Mouse (Mus musculus) heart, embryonic 13.5 days (tissue): Measurements from ENCODE around the gene Sertad4. TPM values are rescaled to one million over a fixed set of nuclear protein-coding genes. Genes with fewer than 3 reads are reported as not detected.

Experiments used
- ATAC-seq: fragments of 200-750 bp; cut with Nextera tagmentation; 2 replicates; pipeline ENCODE4 v1.8.0; 2017; ENCODE audit warnings: moderate TSS enrichment; ENCODE audit not compliant: insufficient number of reproducible peaks, low FRiP score, low TSS enrichment; ENCODE audit errors: extremely low read depth
- H3K27ac ChIP-seq: fragments of 300-500 bp; sonication (generic); replicated peaks from 2 replicates; pipeline ENCODE4 v1.5.1; 2015; ENCODE audit warnings: moderate library complexity, mild to moderate bottlenecking, inconsistent platforms
- H3K27me3 ChIP-seq: fragments of 300-500 bp; sonication (generic); replicated peaks from 2 replicates; pipeline ENCODE4 v1.6.1; 2015; ENCODE audit warnings: mild to moderate bottlenecking, inconsistent platforms
- H3K36me3 ChIP-seq: fragments of 300-500 bp; sonication (generic); 2 replicates; pipeline ENCODE4 v1.6.1; 2015; ENCODE audit warnings: mild to moderate bottlenecking, inconsistent platforms
- H3K4me1 ChIP-seq: fragments of 300-500 bp; sonication (generic); 2 replicates; pipeline ENCODE4 v1.6.1; 2015; ENCODE audit warnings: inconsistent platforms
- H3K4me2 ChIP-seq: fragments of 300-500 bp; sonication (generic); 2 replicates; pipeline ENCODE4 v1.6.1; 2015; ENCODE audit warnings: inconsistent platforms, mild to moderate bottlenecking, moderate library complexity
- H3K4me3 ChIP-seq: fragments of 300-500 bp; sonication (generic); 2 replicates; pipeline ENCODE4 v1.5.1; 2015; ENCODE audit warnings: moderate library complexity, mild to moderate bottlenecking, inconsistent platforms
- H3K9ac ChIP-seq: fragments of 300-500 bp; sonication (generic); 2 replicates; pipeline ENCODE4 v1.6.1; 2015; ENCODE audit warnings: inconsistent platforms, mild to moderate bottlenecking, moderate library complexity
- H3K9me3 ChIP-seq: fragments of 300-500 bp; sonication (generic); 2 replicates; pipeline ENCODE4 v1.6.1; 2016; ENCODE audit warnings: inconsistent platforms
- WGBS: fragments of 180-500 bp; shearing (Covaris S2); methylation state at CpG from one replicate; pipeline ENCODE4 v1.1.7; 2015; ENCODE audit warnings: mixed read lengths; 5-methylcytosine and 5-hydroxymethylcytosine counted together
- polyA plus RNA-seq: library from polyadenylated mRNA; unstranded; fragments of >200 nt; fragmentation: Nextera tagmentation; extraction: Ambion mirVana; gene quantifications from 2 replicates; pipeline ENCODE4 v1.2.1, GENCODE M21; 2015

Gene Sertad4
- polyA plus RNA-seq, 1 experiment from 2014 or later, result 13.7 TPM

DNA sequence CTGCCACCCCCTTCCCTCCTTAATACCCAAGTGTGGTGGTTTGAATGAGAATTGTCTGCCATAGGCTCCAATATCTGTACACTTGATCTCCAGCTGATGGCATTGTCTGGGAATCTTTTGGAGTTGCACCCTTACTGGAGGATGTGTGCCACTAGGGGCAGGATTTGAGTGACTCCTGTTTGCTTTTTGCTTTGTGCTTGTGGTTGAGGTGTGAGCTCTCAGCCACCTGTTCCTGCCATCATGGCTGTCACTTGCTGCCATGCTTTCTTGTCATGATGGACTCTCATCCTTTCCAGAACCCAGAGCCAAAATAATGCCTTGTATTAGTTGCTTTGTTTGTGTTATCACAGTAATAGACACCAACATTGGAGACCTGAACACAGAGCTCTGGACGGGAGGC, 14.2 kb upstream of the Sertad4 start:
- 76% methylated on average over 1 of the region's 1 CpGs for WGBS

DNA sequence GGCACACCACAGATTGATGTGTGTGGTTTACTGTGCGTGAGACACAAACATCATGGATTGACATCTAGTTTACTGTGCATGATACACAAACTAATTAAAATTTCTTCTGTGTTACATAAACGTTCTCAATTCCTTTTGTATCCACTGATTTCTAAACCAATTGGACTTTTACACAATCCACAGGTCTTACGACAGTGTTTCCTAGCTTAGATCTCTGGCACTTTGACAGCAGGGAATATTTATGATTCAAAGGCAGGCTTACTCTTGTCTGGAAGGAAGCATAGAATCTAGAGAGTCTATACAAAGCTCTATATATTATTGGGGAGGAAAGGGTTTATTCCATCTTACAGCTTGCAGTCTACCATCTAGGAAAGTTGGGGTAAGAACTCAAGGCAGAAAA, 8.9 kb upstream of the Sertad4 start:
- 73% methylated on average over 3 of the region's 3 CpGs for WGBS

More for the DNA sequence above, 14.2 kb upstream of the Sertad4 start:
- no peaks in the 10 kb centered on the region for H3K9me3 ChIP-seq
- no peak overlapping the region for H3K9ac ChIP-seq
- peaks cover 5% of the 10 kb centered on the region; the same call in 1 of the 2 replicates for H3K4me1 ChIP-seq
- no peak overlapping the region for H3K4me2 ChIP-seq
- no peak for ATAC-seq
- H3K4me3 ChIP-seq, result no peak overlapping the region
- 0 out of 2 replicates have a peak, but pooled peaks cover under 1% of the 10 kb centered on the region for H3K27me3 ChIP-seq
- no peak overlapping the region for H3K27ac ChIP-seq
- no peaks in the 10 kb centered on the region for H3K36me3 ChIP-seq

DNA sequence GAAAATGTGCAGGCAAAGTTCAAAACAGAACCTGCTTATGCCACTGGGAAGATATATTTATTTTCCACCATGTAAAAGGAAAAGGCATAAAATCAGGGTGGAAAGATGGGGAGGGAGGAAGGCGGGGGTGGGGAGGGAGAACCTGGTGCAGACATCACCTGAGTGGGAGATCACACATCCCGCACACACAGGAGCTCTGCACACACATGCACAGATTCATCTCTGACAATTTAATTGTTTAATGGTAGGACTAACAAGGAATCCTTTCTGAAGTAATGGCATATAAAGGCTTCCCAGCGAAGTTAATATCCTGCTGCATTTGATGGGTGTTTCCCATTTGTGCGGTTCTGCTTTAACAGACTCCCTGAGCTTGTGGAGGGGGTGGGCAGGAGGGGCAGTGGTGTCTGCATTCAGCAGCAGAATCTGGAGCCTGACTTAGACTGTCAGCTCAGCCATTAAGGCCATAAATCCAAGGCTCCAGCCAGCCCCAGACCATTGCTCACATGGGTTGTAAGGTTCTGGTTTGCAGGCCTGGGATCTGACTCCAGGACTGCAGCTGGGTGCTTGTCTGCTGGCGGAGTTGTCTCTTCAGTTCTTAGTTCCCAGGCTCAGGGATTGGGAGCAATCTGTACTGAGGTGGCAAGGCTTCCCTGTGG, 5.9 kb upstream of the Sertad4 start:
- Histone ChIP-seq H3K9me3 (no peaks in the 10 kb centered on the region), H3K4me3 (no peak overlapping the region), H3K4me1 (peaks cover 10% of the 10 kb centered on the region), H3K27me3 (peaks cover 23% of the 10 kb centered on the region), H3K4me2 (no peak overlapping the region), H3K36me3 (no peaks in the 10 kb centered on the region), H3K27ac (no peak overlapping the region), H3K9ac (no peak overlapping the region)
- ATAC-seq, result no peak
- WGBS, result 71% methylated on average over 5 of the region's 5 CpGs

More for the DNA sequence above, 8.9 kb upstream of the Sertad4 start:
- H3K27ac ChIP-seq, result no peak overlapping the region
- H3K27me3 ChIP-seq, result no peaks in the 10 kb centered on the region
- H3K36me3 ChIP-seq, result no peaks in the 10 kb centered on the region
- no peaks in the 10 kb centered on the region for H3K9me3 ChIP-seq
- ATAC-seq, result no peak
- no peak overlapping the region for H3K4me3 ChIP-seq
- H3K4me1 ChIP-seq, result peaks cover 13% of the 10 kb centered on the region; the same call in 1 of the 2 replicates
- no peak overlapping the region for H3K9ac ChIP-seq
- no peak overlapping the region for H3K4me2 ChIP-seq

DNA sequence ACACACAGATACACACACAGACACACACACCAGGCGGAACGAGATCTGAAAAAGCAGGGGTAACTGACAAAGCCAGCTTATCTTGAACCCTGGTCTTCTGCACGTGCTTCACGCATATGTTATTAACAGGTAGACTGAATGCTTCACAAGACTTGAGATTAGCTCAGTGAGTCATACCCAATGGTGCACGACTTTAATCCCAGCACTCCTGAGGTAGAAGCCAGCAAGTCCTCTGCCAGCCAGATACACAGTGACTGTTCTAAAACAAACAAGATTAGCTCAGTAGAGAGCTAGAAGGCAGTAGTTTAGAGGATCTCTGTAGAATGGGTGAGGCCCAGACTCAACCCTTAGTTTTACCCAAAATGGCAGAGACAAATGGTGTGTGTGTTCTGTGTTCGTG, 4.7 kb upstream of the Sertad4 start:
- 54% methylated on average over 6 of the region's 6 CpGs for WGBS
- peaks cover 15% of the 10 kb centered on the region for H3K4me1 ChIP-seq
- H3K36me3 ChIP-seq, result no peaks in the 10 kb centered on the region
- no peak for ATAC-seq
- no peaks in the 10 kb centered on the region for H3K9me3 ChIP-seq
- no peak overlapping the region for H3K4me2 ChIP-seq
- H3K27ac ChIP-seq, result no peak overlapping the region
- H3K9ac ChIP-seq, result no peak overlapping the region
- peaks cover 32% of the 10 kb centered on the region for H3K27me3 ChIP-seq
- H3K4me3 ChIP-seq, result no peak overlapping the region

DNA sequence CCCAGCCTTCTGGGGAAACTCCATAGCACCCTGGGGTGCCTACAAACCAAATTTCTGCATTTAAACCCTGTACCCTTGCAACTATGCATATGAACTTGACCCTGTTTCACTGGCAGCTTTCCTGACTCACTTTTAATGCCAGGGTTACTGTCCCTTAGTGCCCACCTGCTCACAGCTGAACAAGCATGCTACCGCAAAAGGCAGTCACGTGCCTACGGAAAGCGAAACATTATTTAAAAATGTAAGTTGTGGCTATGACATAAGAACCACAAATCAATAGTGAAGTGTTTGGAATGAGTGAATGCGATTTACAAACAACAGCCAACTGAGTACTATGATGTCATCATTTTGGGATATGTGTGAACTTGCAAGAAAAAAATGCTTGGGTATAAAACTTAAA, 2.0 kb upstream of the Sertad4 start:
- H3K4me1 ChIP-seq, result peaks cover 35% of the 10 kb centered on the region
- no peak overlapping the region for H3K27ac ChIP-seq
- 87% methylated on average over 5 of the region's 5 CpGs for WGBS
- no peak for ATAC-seq
- no peaks in the 10 kb centered on the region for H3K9me3 ChIP-seq
- peaks cover 59% of the 10 kb centered on the region for H3K27me3 ChIP-seq
- no peaks in the 10 kb centered on the region for H3K36me3 ChIP-seq
- no peak overlapping the region for H3K4me2 ChIP-seq
- H3K9ac ChIP-seq, result no peak overlapping the region
- no peak overlapping the region for H3K4me3 ChIP-seq

DNA sequence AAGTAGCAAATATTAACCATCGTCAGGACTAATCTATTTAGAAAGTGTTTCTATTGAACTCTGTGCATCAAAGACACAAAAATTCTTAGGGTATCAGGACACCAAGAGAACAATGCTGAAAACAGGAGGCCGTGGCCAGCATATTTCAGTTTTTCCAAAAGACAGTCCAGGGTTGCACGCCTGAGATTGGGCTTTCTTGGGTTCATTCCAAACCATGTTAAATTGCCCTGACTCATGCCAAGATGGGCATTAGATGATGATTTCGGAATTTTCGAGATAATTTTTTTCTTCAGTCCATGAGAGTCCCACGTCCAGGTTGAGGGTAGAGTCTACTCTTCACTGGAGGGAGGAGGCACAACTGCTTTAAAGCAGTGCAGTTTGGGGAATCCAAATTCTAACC, 1.4 kb upstream of the Sertad4 start:
- Histone ChIP-seq H3K9me3 (no peaks in the 10 kb centered on the region), H3K4me3 (no peak overlapping the region), H3K36me3 (no peaks in the 10 kb centered on the region), H3K9ac (no peak overlapping the region), H3K4me2 (no peak overlapping the region), H3K27ac (no peak overlapping the region), H3K4me1 (peaks cover 35% of the 10 kb centered on the region), H3K27me3 (peaks cover 62% of the 10 kb centered on the region)
- 62% methylated on average over 6 of the region's 6 CpGs for WGBS
- ATAC-seq, result no peak

DNA sequence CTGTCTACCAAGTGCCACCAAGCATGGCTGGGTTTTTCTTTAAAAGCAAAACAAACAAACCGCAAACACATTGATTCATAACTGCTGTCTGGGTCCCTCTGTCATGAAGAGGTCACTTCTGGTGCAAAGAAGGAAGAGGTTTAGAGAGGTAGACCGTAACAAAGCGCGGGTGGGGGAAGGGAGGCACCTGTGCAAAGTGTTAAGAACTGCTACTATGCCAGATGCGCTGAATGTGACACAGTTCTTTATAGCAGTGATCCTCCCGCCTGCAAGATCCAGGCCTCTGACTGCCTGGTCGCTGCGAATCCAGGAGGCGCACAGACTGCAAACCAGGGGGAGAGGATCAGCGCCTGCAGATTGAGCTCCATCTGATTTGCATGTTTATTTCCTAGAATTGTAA, 855 bp upstream of the Sertad4 start:
- peaks cover 39% of the 10 kb centered on the region for H3K4me1 ChIP-seq
- H3K4me2 ChIP-seq, result peak overlapping the region; percentile 91
- WGBS, result 25% methylated on average over 10 of the region's 10 CpGs
- no peak overlapping the region for H3K9ac ChIP-seq
- H3K4me3 ChIP-seq, result 0 out of 2 replicates have a peak overlapping the region, but pooled peaks have one; percentile 86
- H3K36me3 ChIP-seq, result no peaks in the 10 kb centered on the region
- no peaks in the 10 kb centered on the region for H3K9me3 ChIP-seq
- ATAC-seq, result no peak
- H3K27ac ChIP-seq, result no peak overlapping the region
- H3K27me3 ChIP-seq, result peaks cover 62% of the 10 kb centered on the region

DNA sequence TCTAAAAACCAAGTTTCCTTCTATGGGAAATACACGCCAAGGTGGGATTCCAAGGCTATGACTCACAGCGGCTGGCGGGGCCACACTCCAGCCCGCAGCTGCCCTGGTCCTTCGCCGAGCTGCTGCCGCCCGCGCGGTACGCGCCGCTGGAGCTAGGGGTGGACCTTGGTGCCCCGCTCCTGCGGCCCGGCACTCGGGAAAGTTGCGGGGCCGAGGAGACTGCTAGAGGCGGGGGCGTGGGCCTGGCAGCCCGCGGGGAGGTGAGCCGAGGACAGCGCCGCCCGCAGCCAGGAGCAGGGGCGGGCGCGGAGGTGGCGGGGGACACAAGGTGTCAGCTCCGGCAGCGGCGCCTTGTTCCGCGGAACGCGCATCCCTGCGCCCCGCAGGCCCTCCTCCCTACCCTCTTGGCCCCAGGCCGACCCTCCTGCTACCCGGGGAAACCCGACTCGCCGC, 711 bp downstream of the Sertad4 start:
- peaks cover 72% of the 10 kb centered on the region for H3K27me3 ChIP-seq
- WGBS, result under 1% methylated on average over 23 of the region's 45 CpGs
- no peak for ATAC-seq

DNA sequence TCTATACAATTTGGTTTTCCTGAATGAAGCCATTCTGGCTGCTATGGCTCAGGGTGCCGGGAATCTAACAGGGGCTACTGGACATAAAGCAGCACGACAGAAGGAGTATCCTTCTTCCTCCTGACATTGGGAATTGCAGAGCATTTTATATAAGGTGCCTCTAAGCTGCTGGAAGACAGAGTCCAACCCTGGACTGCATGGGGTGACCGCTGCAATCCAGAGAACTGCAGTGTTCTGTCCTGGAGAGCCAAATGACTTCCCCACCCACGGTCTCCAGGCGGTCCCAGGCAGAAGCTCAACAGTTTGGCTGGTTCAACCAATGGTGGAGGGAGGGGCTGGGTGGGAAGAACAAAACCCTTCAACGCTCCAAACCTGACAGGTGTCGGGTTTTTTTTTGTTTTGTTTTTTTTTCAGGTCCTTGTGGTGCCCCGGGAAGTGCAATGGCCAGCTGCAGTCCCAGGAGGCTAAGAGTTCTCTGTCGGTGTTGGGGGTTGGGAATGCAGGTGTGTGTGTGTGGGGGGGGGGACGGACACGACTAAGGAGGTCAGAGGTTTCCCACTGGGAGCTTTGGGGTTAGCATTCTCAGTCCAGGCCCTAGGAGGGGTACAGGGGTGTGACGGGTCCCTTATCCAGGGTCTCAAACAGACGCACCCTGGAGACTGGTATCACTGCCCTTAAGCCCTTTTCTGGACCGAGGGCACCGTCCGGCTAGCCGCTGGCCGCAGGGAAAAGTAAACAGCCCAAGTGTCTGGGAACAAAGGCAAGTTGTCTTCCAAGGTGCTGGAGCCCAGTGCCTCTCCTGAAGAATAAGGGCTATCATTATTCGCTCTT, 1.4 kb downstream of the Sertad4 start:
- 7% methylated on average over 19 of the region's 19 CpGs for WGBS
- H3K4me3 ChIP-seq, result peak overlapping the region; percentile 86
- H3K36me3 ChIP-seq, result peaks cover 12% of the 10 kb centered on the region
- no peak for ATAC-seq
- H3K4me2 ChIP-seq, result peak overlapping the region; percentile 91
- peak overlapping the region; percentile 92 for H3K27ac ChIP-seq
- H3K4me1 ChIP-seq, result peaks cover 56% of the 10 kb centered on the region
- H3K9me3 ChIP-seq, result no peaks in the 10 kb centered on the region
- peaks cover 72% of the 10 kb centered on the region for H3K27me3 ChIP-seq
- H3K9ac ChIP-seq, result peak overlapping the region; percentile 94

More for the DNA sequence above, 711 bp downstream of the Sertad4 start:
- peak overlapping the region; percentile 91 for H3K4me2 ChIP-seq
- peak overlapping the region; percentile 94 for H3K9ac ChIP-seq
- peaks cover 51% of the 10 kb centered on the region for H3K4me1 ChIP-seq
- no peaks in the 10 kb centered on the region for H3K9me3 ChIP-seq
- H3K36me3 ChIP-seq, result peaks cover 6% of the 10 kb centered on the region
- peak overlapping the region; percentile 86 for H3K4me3 ChIP-seq
- H3K27ac ChIP-seq, result peak overlapping the region; percentile 92

DNA sequence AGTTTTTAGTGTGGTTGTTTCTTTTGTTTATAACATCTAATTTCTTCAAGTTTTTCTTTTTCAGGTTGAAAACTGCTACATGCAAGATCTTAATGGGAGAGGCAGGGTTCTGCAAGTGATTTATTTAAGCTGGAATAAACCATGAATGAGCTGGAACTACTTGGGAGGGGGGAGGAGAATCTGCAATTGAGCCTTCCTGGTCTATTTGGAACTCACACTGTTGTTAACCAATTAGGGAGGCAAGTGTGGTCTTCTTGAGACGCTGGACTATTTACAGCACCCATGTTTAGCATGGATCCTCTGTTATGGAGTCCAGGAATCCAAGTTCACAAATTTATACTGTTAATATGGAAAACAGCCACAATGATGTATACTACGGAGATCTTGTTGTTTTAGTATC, 2.1 kb downstream of the Sertad4 start:
- Histone ChIP-seq H3K27me3 (peaks cover 68% of the 10 kb centered on the region), H3K4me2 (peak overlapping the region; percentile 91), H3K4me3 (peak overlapping the region; percentile 86), H3K9ac (peak overlapping the region; percentile 94), H3K9me3 (no peaks in the 10 kb centered on the region), H3K36me3 (peaks cover 20% of the 10 kb centered on the region), H3K4me1 (peaks cover 56% of the 10 kb centered on the region), H3K27ac (peak overlapping the region; percentile 92)
- WGBS, result 73% methylated on average over 2 of the region's 2 CpGs
- ATAC-seq, result no peak

DNA sequence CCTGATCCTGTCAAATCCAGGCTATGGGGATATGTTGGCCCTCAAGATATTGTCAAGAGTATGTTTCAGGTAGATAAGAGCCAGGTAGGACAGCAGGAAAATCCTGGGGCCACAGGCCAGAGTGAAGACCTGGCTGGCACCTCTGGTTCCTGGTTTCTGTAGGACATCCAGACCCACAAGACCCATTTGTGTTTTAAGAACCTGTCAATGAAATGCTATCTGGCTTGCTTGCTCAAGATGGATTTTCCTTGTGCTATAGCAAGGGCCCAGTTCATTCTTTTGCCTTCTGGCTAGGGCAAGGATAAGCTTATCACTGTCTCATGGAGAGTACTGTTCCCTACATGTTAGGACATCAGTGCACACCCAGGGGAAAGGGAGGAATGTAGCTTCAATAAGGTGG, 3.5 kb downstream of the Sertad4 start:
- H3K27me3 ChIP-seq, result peaks cover 54% of the 10 kb centered on the region
- no peaks in the 10 kb centered on the region for H3K9me3 ChIP-seq
- H3K4me2 ChIP-seq, result peak overlapping the region; percentile 91
- peaks cover 34% of the 10 kb centered on the region for H3K36me3 ChIP-seq
- H3K27ac ChIP-seq, result peak overlapping the region; percentile 87
- H3K4me3 ChIP-seq, result no peak overlapping the region
- H3K4me1 ChIP-seq, result peaks cover 56% of the 10 kb centered on the region
- no peak for ATAC-seq
- peak overlapping the region; percentile 42; the same call in 1 of the 2 replicates for H3K9ac ChIP-seq
